Mouse (Mus musculus) neural tube, embryonic 12.5 days (tissue): ENCODE results near the gene Etv6. TPM values are rescaled to one million over a fixed set of nuclear protein-coding genes. Genes with fewer than 3 reads are reported as not detected.

Experiments used
- ATAC-seq: fragments of 200-750 bp; cut with Nextera tagmentation; 2 replicates; pipeline ENCODE4 v1.8.0; 2017; ENCODE audit warnings: low read depth, mild to moderate bottlenecking, moderate TSS enrichment, moderate library complexity; ENCODE audit not compliant: low FRiP score
- H3K27ac ChIP-seq: fragments of 300-500 bp; sonication (generic); 2 replicates; pipeline ENCODE4 v1.5.1; 2016
- H3K27me3 ChIP-seq: fragments of 300-500 bp; sonication (generic); replicated peaks from 2 replicates; pipeline ENCODE4 v1.6.1; 2016; ENCODE audit warnings: mild to moderate bottlenecking
- H3K36me3 ChIP-seq: fragments of 300-500 bp; sonication (generic); 2 replicates; pipeline ENCODE4 v1.6.1; 2016; ENCODE audit warnings: mild to moderate bottlenecking
- H3K4me1 ChIP-seq: fragments of 300-500 bp; sonication (generic); 2 replicates; pipeline ENCODE4 v1.6.1; 2016
- H3K4me2 ChIP-seq: fragments of 300-500 bp; sonication (generic); replicated peaks from 2 replicates; pipeline ENCODE4 v1.6.1; 2016; ENCODE audit warnings: mild to moderate bottlenecking
- H3K4me3 ChIP-seq: fragments of 300-500 bp; sonication (generic); 2 replicates; pipeline ENCODE4 v1.5.1; 2016
- H3K9ac ChIP-seq: fragments of 300-500 bp; sonication (generic); 2 replicates; pipeline ENCODE4 v1.6.1; 2016; ENCODE audit warnings: mild to moderate bottlenecking
- H3K9me3 ChIP-seq: fragments of 300-500 bp; sonication (generic); 2 replicates; pipeline ENCODE4 v1.6.1; 2016; ENCODE audit warnings: mild to moderate bottlenecking
- WGBS: fragments of 180-500 bp; shearing (Covaris S2); methylation state at CpG from one replicate; pipeline ENCODE4 v1.1.7; 2016; 5-methylcytosine and 5-hydroxymethylcytosine counted together
- polyA plus RNA-seq: library from polyadenylated mRNA; unstranded; fragments of >200 nt; fragmentation: Nextera tagmentation; extraction: Ambion mirVana; gene quantifications from 2 replicates; pipeline ENCODE4 v1.2.1, GENCODE M21; 2016

The Etv6 gene
- polyA plus RNA-seq, 1 experiment from 2014 or later = 10.9 TPM

GRCm38 (mm10) chr6:134099976-134100743 lies 64.7 kb downstream of the Etv6 start:
- H3K9me3 ChIP-seq = no peaks in the 10 kb centered on the region
- H3K36me3 ChIP-seq = no peaks in the 10 kb centered on the region; the same call in 1 of the 2 replicates
- H3K4me1 ChIP-seq = peaks cover 8% of the 10 kb centered on the region
- H3K9ac ChIP-seq = no peak overlapping the region
- 92% methylated on average over 11 of the region's 11 CpGs for WGBS
- ATAC-seq = no peak
- H3K4me2 ChIP-seq = no peak overlapping the region
- no peaks in the 10 kb centered on the region for H3K27me3 ChIP-seq
- H3K4me3 ChIP-seq = no peak overlapping the region
- no peak overlapping the region for H3K27ac ChIP-seq

GRCm38 (mm10) chr6:134102396-134102795 lies 66.9 kb downstream of the Etv6 start:
- no peak overlapping the region for H3K27ac ChIP-seq
- no peak overlapping the region for H3K4me2 ChIP-seq
- H3K4me1 ChIP-seq = 0 out of 2 replicates have a peak, but pooled peaks cover 7% of the 10 kb centered on the region
- no peak overlapping the region for H3K9ac ChIP-seq
- H3K4me3 ChIP-seq = no peak overlapping the region
- H3K36me3 ChIP-seq = no peaks in the 10 kb centered on the region; the same call in 1 of the 2 replicates
- no peaks in the 10 kb centered on the region for H3K27me3 ChIP-seq
- 96% methylated on average over 1 of the region's 1 CpGs for WGBS
- ATAC-seq = no peak
- H3K9me3 ChIP-seq = no peaks in the 10 kb centered on the region

DNA sequence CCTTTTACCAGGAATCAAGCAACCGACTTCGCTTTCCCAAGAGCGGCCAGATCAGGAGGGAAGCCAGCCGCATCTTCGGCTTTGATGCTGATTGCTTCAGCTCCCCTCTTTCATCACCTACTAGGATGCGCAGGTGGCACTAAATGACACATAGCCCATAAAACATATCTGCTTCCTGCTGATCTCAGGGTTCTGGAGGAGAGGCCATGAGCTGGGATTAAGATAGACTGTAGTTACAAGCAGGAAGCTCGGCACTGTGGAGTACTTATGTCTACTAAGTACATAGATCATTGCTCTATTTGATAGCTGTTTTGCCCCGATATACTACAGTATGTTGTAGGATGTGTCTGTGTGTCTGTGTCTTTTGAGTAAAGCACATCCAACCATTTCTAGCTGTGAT lies 68.0 kb downstream of the Etv6 start:
- no peaks in the 10 kb centered on the region for H3K27me3 ChIP-seq
- no peak overlapping the region for H3K4me2 ChIP-seq
- H3K9ac ChIP-seq = no peak overlapping the region
- no peak overlapping the region for H3K27ac ChIP-seq
- no peaks in the 10 kb centered on the region; the same call in 1 of the 2 replicates for H3K36me3 ChIP-seq
- H3K4me1 ChIP-seq = 0 out of 2 replicates have a peak, but pooled peaks cover 7% of the 10 kb centered on the region
- no peak overlapping the region for H3K4me3 ChIP-seq
- H3K9me3 ChIP-seq = no peaks in the 10 kb centered on the region
- ATAC-seq = no peak
- WGBS = 92% methylated on average over 8 of the region's 8 CpGs

GRCm38 (mm10) chr6:134105514-134106201 lies 70.2 kb downstream of the Etv6 start:
- no peak for ATAC-seq
- H3K4me2 ChIP-seq = no peak overlapping the region
- WGBS = 72% methylated on average over 15 of the region's 15 CpGs
- no peak overlapping the region for H3K27ac ChIP-seq
- no peaks in the 10 kb centered on the region for H3K27me3 ChIP-seq
- H3K36me3 ChIP-seq = peaks cover 2% of the 10 kb centered on the region; the same call in 1 of the 2 replicates
- 0 out of 2 replicates have a peak, but pooled peaks cover 7% of the 10 kb centered on the region for H3K4me1 ChIP-seq
- H3K9ac ChIP-seq = no peak overlapping the region
- no peaks in the 10 kb centered on the region for H3K9me3 ChIP-seq
- H3K4me3 ChIP-seq = no peak overlapping the region

DNA sequence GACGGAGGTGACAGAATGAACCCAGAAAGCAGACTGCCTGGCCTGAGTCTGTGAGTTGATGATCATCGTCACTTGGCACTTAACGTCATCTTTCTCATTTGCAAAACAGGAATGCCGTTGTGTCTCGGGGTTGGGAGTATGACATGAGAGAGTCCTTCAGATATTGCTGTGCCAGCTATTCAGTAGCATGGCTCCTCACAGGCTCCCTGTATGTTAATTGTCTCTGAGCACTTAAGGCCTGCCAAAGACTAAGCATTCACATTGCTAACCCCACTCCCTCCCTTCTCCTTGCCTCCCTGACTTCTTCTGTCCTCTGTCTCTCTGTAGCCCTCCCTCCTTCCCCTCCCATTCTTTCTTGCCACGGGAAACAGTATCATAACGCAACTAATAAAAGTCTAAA lies 72.2 kb downstream of the Etv6 start:
- Histone ChIP-seq H3K4me2 (no peak overlapping the region), H3K4me3 (no peak overlapping the region), H3K9ac (no peak overlapping the region), H3K27ac (no peak overlapping the region), H3K36me3 (peaks cover 2% of the 10 kb centered on the region; the same call in 1 of the 2 replicates), H3K9me3 (no peaks in the 10 kb centered on the region), H3K27me3 (no peaks in the 10 kb centered on the region), H3K4me1 (0 out of 2 replicates have a peak, but pooled peaks cover 7% of the 10 kb centered on the region)
- 91% methylated on average over 7 of the region's 7 CpGs for WGBS
- no peak for ATAC-seq

- Histone ChIP-seq H3K4me3 (no peak overlapping the region), H3K36me3 (peaks cover 2% of the 10 kb centered on the region; the same call in 1 of the 2 replicates), H3K4me2 (no peak overlapping the region), H3K9ac (no peak overlapping the region), H3K4me1 (0 out of 2 replicates have a peak, but pooled peaks cover 7% of the 10 kb centered on the region), H3K27ac (no peak overlapping the region), H3K9me3 (no peaks in the 10 kb centered on the region), H3K27me3 (no peaks in the 10 kb centered on the region)
- ATAC-seq = no peak
- 92% methylated on average over 1 of the region's 1 CpGs for WGBS
Observed at GRCm38 (mm10) chr6:134109675-134110074, 74.2 kb downstream of the Etv6 start.

DNA sequence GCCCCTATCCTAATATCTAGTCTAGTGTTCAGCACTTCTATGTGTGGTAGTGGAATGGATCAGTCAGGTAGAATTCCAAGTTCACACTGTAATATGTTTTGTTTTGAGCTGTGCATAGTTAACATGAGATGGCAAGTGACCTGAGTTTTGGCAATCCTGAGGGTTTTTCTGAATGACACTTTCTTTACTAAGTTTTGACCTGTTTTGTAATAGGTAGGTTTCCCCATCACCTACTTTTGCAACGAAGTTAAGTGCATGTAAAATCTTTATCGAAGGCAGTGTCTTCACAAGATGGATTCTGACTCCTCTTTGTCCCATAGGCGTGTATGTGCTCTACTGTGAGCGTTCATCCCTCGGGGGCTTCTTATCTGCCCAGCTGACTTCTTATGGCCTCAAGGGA lies 74.7 kb downstream of the Etv6 start:
- H3K27ac ChIP-seq = no peak overlapping the region
- no peak overlapping the region for H3K4me3 ChIP-seq
- WGBS = 94% methylated on average over 5 of the region's 5 CpGs
- peaks cover 2% of the 10 kb centered on the region; the same call in 1 of the 2 replicates for H3K36me3 ChIP-seq
- no peaks in the 10 kb centered on the region for H3K9me3 ChIP-seq
- no peak for ATAC-seq
- H3K4me2 ChIP-seq = no peak overlapping the region
- H3K27me3 ChIP-seq = no peaks in the 10 kb centered on the region
- H3K4me1 ChIP-seq = 0 out of 2 replicates have a peak, but pooled peaks cover 6% of the 10 kb centered on the region
- no peak overlapping the region for H3K9ac ChIP-seq

DNA sequence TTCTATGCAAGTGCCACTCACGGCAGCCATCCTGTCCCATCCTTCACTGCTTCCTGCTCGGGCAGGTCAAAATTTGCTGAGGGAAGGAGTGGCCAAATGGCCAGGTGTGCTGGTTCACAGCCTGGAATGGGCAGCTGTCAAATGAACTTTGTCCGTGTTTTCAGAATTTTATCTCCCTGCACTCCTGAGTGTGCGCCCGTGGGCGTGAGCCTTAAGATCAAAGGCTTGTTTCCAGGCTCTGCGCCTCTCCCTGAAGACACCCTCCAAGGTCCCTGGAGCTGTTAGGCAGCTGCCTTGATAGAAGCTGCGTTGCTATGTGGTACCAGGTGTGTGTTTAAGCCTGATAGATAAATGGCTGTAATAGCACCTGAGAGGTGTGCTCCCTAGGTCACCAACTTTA lies 76.1 kb downstream of the Etv6 start:
- no peak overlapping the region for H3K27ac ChIP-seq
- WGBS = 86% methylated on average over 8 of the region's 8 CpGs
- H3K36me3 ChIP-seq = peaks cover 2% of the 10 kb centered on the region; the same call in 1 of the 2 replicates
- no peak overlapping the region for H3K9ac ChIP-seq
- H3K9me3 ChIP-seq = no peaks in the 10 kb centered on the region
- H3K4me1 ChIP-seq = no peaks in the 10 kb centered on the region
- H3K27me3 ChIP-seq = no peaks in the 10 kb centered on the region
- H3K4me2 ChIP-seq = no peak overlapping the region
- no peak for ATAC-seq
- H3K4me3 ChIP-seq = no peak overlapping the region

GRCm38 (mm10) chr6:134112753-134113152 lies 77.3 kb downstream of the Etv6 start:
- no peak overlapping the region for H3K4me2 ChIP-seq
- no peaks in the 10 kb centered on the region for H3K4me1 ChIP-seq
- no peak overlapping the region for H3K9ac ChIP-seq
- 97% methylated on average over 8 of the region's 8 CpGs for WGBS
- no peak for ATAC-seq
- no peaks in the 10 kb centered on the region for H3K27me3 ChIP-seq
- H3K36me3 ChIP-seq = peaks cover 2% of the 10 kb centered on the region; the same call in 1 of the 2 replicates
- H3K4me3 ChIP-seq = no peak overlapping the region
- H3K27ac ChIP-seq = no peak overlapping the region
- no peaks in the 10 kb centered on the region for H3K9me3 ChIP-seq

DNA sequence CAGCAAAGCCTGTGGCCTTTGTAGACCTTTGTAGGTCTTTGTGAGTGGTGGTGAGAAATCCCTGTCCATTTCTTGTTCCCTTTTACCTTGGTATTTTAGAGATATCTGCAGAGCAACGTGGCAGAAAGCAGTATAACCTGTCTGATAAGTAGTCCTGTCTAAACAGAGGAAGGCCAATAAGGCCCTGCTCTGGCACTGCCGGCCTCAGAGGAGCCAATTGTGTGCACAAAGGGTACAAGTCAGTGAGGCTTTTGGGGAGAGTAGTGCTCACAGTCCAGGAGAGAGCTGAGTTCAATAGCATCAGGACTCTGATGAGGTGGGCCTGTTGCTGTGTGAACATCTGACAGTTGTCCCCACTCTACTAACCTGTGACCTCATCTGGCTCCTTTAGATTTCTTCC lies 77.7 kb downstream of the Etv6 start:
- Histone ChIP-seq H3K27me3 (no peaks in the 10 kb centered on the region), H3K4me1 (no peaks in the 10 kb centered on the region), H3K4me3 (no peak overlapping the region), H3K36me3 (peaks cover 2% of the 10 kb centered on the region; the same call in 1 of the 2 replicates), H3K27ac (no peak overlapping the region), H3K9me3 (no peaks in the 10 kb centered on the region), H3K4me2 (no peak overlapping the region), H3K9ac (no peak overlapping the region)
- WGBS = 82% methylated on average over 2 of the region's 2 CpGs
- ATAC-seq = no peak

GRCm38 (mm10) chr6:134115219-134115968 lies 79.9 kb downstream of the Etv6 start:
- H3K27ac ChIP-seq = no peak overlapping the region
- 92% methylated on average over 14 of the region's 14 CpGs for WGBS
- no peak overlapping the region for H3K9ac ChIP-seq
- no peak for ATAC-seq
- no peak overlapping the region for H3K4me3 ChIP-seq
- no peaks in the 10 kb centered on the region for H3K9me3 ChIP-seq
- peaks cover 4% of the 10 kb centered on the region; the same call in 1 of the 2 replicates for H3K4me1 ChIP-seq
- no peaks in the 10 kb centered on the region for H3K36me3 ChIP-seq
- H3K27me3 ChIP-seq = no peaks in the 10 kb centered on the region
- no peak overlapping the region for H3K4me2 ChIP-seq
